Mouse (Mus musculus) urinary bladder, adult 2 months (tissue): ENCODE data around the gene Ptpn12. TPM values are rescaled to one million over a fixed set of nuclear protein-coding genes. Genes with fewer than 3 reads are reported as not detected.

Experiments
- DNase-seq: peaks from one replicate; pipeline ENCODE4 v3.0.0; 2022; ENCODE audit warnings: low spot score
- polyA plus RNA-seq: library from polyadenylated mRNA; depleted of rRNA; stranded (reverse); fragments of >200 nt; gene quantifications from 2 replicates; pipeline ENCODE4 v1.2.3, GENCODE M21; 2012

The Ptpn12 gene
- polyA plus RNA-seq, 1 experiment = 40.6 TPM

DNA sequence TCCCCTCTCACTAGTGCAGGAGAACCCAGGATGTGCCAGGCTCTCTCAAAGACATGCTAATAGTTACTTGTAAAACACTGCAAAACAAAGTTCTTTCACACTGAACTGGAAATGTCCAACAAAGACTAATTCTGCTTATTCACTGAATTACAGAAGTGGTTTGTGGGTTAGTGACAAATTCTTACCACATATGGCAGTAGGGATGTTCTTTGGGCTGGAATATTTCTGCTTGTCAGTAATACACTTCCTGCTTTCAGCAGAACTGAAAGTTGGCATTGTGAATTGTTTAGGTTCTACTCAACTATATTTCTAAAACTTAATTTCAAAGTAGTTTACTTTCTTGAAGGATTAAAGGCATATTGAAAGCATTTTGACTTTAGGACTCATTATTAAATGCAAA, 25.5 kb downstream of the Ptpn12 start:
- no peak for DNase-seq

GRCm38 (mm10) chr5:21017075-21017474, 38.6 kb downstream of the Ptpn12 start:
- DNase-seq = no peak

- DNase-seq = no peak
Measured at GRCm38 (mm10) chr5:21010908-21011307, 44.8 kb downstream of the Ptpn12 start.

DNA sequence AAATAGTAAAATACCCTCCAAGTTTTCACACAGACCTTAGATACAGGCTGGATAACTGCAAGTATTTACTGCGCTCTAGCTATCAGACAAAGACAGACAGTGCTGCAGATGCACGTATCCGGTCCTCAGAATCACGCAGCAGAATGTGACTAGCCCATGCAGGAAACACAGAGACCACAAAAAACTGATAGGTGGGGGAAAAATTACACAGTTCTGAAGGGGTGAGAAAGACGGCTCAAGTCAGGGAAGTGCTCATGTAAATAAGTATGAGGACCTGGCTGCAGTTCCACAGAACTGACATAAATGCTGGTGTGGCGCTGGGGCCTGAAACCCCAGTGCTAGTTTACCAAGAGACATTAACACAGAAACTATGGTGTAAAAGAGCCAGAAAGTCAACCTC, 53.0 kb downstream of the Ptpn12 start:
- DNase-seq = no peak

DNA sequence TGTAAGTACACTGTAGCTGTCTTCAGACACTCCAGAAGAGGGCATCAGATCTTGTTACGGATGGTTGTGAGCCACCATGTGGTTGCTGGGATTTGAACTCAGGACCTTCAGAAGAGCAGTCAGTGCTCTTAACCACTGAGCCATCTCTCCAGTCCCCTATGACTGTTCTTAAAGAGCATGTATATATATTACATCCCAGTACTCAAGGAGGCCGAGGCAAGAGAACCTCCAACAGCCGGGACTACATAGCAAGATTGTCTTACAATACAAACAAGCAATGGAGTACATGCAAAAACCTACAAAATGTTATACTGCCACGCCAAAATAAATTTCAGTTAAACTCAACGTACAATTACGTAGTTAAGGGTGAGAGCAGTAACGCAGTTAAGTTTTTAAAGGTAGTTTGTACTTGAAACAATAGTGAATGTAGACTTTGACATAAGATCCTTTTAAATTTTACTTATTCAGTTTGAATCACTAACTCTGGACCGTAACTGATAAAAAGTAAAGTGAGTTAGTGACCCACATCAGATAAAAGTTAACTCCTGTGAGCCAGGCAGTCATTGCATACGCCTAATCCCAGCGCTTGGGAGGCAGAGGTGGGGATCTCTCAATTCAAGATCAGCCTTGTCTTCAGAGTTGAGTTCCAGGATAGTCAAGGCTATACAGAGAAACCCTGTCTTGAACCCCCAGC, 53.9 kb downstream of the Ptpn12 start:
- DNase-seq = no peak

- no peak for DNase-seq
Measured at GRCm38 (mm10) chr5:20998427-20998826, 57.3 kb downstream of the Ptpn12 start.

- no peak for DNase-seq
Measured at GRCm38 (mm10) chr5:20997555-20997954, 58.2 kb downstream of the Ptpn12 start.

DNA sequence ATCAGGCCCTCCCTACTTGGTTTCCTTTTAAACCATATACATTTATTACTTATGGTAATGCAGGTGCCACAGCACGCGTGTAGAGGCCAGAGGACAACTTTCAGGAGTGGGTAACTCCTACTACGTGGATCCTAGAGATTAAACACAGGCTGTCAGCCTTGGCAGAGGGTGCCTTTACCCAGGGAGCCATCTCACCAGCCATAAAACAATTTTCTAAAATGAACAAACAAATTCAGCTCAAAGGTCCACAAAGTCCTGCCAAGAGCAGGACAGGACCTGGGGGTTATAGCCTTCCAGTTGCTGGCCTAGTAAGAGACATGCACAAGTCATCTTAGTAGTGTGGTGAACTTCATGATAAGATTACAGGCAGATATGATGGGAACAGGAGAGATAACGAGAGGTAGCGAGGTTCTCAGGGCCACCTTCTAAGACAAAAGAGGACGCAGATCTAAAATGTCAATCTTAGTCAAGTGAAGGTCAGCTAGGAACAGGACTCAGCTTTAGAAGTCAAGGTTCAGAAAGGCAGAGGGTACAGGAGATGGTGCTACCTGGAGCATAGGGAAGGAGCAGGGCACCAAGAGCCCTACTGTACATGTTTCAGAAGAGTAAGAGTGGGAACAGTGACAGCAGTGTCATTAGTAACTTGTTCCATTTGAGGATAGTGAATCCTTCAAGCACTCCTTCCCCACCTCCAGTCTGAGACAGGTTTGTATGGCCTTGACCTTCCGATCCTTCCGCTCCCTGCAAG, 65.5 kb downstream of the Ptpn12 start:
- no peak for DNase-seq

DNA sequence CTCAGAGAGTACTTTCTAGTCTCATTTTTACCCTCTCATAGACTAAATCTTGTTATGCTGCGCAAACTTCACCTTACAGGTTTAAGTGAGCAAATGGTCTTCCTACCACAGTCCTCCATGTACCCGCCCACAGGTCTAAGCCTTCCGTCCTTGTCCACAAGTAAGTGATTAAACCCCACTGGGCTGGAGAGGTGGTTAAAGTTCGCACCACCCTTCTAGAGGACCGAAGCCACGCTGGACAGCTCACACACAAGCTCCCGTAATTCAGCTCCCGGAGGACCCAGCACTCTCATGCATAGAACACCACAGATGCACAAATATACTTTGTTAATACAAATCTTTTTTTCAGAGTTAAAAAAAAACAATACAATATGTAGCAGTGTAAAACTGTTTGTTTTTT, 69.4 kb downstream of the Ptpn12 start:
- DNase-seq = no peak

GRCm38 (mm10) chr5:20983505-20983904, 72.2 kb downstream of the Ptpn12 start:
- DNase-seq = no peak

DNA sequence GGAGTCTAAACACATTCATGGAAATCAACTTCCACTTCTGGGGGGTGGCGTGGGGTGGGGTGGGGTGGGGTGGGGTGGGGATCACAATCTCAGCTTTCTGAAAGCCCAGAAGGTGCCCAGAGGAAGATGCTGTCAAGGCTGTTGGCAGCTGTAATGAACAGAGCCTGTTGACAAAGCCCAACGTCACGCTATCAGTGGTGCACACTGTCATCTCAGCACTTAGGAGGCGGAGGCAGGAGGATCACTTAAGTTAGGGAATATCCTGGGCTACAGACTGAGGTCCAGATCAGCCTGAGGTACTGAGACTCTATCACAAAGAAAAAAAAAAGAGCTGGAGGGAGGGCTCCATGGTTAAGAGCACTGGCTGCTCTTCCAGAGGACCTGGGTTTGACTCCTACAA, 81.0 kb downstream of the Ptpn12 start:
- no peak for DNase-seq

- DNase-seq = no peak
Measured at GRCm38 (mm10) chr5:20973999-20974398, 81.7 kb downstream of the Ptpn12 start.

DNA sequence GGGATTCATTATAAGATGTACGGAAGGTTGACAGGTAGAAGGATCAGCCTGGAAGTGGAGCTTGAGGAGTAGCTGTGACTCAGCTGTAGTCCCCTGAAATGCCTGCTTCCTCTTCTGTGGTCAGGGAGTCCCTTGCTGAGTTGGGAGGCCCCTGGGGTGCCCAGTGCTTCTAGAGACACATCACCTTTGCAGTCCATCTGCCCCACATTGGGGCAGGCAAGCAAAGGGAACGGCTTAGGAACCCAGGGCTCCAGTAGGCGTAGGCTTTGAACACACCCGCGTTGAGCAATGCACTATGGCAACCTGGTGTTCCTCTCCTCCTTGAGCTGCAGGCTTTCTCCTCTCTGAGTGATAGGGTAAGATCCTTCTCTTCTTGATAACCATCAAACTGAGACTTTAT, 82.6 kb downstream of the Ptpn12 start:
- DNase-seq = no peak

GRCm38 (mm10) chr5:20968963-20969362, 86.7 kb downstream of the Ptpn12 start:
- DNase-seq = no peak

DNA sequence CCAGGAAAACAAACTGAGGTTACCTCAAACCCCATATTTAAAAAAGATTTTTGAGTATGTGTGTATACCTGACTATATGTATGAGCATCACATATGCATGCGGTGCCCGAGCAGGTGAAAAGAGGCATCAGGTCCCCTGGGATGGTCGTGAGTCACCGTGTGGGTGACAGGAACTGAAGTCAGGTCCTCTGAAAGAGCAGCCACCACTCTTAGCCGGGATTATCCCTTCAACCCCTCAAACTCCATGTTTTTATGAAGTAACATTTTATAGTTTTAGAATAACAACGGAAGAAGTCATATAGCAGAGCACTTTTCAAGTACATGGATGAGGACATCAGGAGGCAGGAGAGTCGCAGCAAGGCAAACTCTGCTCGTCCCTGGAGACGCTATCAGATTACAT, 87.2 kb downstream of the Ptpn12 start:
- DNase-seq = no peak

DNA sequence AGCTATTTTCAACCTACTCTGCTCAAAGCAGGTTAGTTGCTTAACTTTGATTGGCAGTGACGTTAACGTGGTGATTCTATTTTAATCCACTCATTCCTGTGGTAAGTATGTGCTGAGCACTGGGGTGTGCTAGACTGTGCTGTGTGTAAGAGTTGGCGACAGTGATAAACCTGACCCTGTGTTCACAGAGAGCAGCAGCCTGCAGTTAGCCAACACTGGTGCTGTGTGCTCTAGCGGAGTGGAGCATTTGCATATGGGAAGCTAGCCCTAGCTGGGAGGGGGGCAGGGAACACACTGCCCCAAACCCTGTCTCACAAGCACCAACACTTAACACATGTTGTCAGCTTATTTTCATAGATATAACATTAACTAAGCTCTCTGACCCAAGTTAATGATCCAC, 87.8 kb downstream of the Ptpn12 start:
- no peak for DNase-seq

GRCm38 (mm10) chr5:20964446-20964845, 91.3 kb downstream of the Ptpn12 start:
- no peak for DNase-seq

DNA sequence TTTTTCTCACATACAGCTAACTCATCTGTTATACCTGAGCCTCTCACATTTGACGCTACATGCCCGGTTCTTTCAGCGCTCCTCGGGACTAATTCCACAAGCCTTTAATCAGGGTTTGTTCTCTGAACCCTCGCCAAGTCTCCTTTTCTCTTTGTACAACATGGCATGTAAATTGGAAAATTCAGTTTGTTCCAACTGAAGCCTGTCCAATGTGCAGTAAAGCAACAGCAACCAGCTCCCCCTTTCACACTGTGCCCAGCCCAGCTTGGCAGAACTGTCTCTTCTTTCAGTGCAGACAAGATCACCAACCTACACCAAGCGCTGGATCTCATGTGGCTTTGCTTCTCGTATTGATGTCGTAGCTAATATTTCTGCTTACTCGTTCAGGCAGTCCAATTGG, 92.4 kb downstream of the Ptpn12 start:
- DNase-seq = no peak

DNA sequence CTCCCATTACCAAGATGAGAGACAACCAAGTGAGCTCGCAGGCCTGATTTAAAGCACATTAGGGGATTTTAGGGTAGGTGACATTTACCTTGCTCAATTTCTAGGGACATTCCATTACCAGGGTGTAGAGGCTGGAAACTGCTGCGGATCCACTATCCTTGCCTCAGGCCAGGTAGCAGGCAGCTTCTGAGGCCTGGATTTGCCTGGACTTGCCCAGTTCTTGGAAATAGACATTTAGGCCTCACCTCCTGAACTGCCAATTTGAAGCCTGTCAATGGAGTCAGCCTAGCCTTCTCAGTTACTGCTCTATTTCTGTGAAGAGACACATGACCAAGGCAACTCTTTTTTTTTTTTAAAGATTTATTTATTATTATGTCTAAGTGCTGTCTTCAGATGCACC, 94.8 kb downstream of the Ptpn12 start:
- no peak for DNase-seq

GRCm38 (mm10) chr5:20956298-20956697, 99.4 kb downstream of the Ptpn12 start, which contains the start of gene Rsbn1l:
Rsbn1l (minus strand) TSS chr5:20956398.
- no peak for DNase-seq

GRCm38 (mm10) chr5:20955114-20955835, 100.4 kb downstream of the Ptpn12 start:
- DNase-seq = no peak

DNA sequence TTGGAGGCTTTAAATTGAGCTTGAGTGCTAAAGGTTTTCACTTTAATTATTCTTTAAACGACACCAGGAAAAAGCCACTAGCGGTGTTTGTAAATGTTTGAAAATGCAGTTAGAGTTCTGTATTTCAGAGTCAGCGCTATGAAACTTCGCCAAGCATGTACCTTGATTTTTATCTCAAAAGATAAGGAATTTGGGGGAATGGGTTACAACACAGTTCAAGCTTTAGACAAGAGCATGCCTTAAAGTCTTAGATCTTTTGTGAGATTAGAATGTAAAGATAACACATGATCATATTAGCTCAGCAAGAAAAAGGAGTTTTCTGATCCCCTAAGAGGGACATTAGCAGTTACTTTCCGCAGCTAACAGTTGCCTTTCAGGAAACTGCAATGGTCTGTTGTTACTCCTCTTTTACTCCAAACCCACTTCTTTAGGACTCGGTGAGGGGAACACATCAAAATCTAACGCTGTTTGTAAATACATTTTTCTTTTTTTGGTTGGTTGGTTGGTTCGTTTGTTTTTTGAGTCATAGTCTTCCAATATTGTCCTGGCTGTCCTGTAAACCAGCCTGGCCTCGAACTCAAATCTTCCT, 103.3 kb downstream of the Ptpn12 start:
- DNase-seq = no peak
